Mouse (Mus musculus) lung, postnatal 0 days (tissue): ENCODE measurements around the gene Wipf1. TPM values are rescaled to one million over a fixed set of nuclear protein-coding genes. Genes with fewer than 3 reads are reported as not detected.

Experiments
- ATAC-seq: fragments of 200-750 bp; cut with Nextera tagmentation; 2 replicates; pipeline ENCODE4 v1.8.0; 2017; ENCODE audit warnings: moderate library complexity
- DNase-seq: peaks from one replicate; pipeline ENCODE4 v3.0.0-alpha.2; 2016; ENCODE audit warnings: low spot score
- H3K27ac ChIP-seq: fragments of 300-500 bp; sonication (generic); 2 replicates; pipeline ENCODE4 v1.5.1; 2014; ENCODE audit warnings: antibody characterized with exemption, mild to moderate bottlenecking, low read length, mixed read lengths
- H3K27me3 ChIP-seq: fragments of 300-500 bp; sonication (generic); replicated peaks from 2 replicates; pipeline ENCODE4 v1.6.1; 2014; ENCODE audit warnings: low read length, mixed read lengths; ENCODE audit not compliant: insufficient read depth
- H3K36me3 ChIP-seq: fragments of 300-500 bp; sonication (generic); 2 replicates; pipeline ENCODE4 v1.6.1; 2014; ENCODE audit warnings: low read length, mixed read lengths; ENCODE audit not compliant: insufficient read depth
- H3K4me1 ChIP-seq: fragments of 300-500 bp; sonication (generic); 2 replicates; pipeline ENCODE4 v1.6.1; 2014; ENCODE audit warnings: antibody characterized with exemption, low read depth, low read length, mixed read lengths; ENCODE audit not compliant: insufficient read depth
- H3K4me2 ChIP-seq: fragments of 300-500 bp; sonication (generic); replicated peaks from 2 replicates; pipeline ENCODE4 v1.6.1; 2014; ENCODE audit warnings: low read depth, mild to moderate bottlenecking, low read length, moderate library complexity, mixed read lengths
- H3K4me3 ChIP-seq: fragments of 300-500 bp; sonication (generic); 2 replicates; pipeline ENCODE4 v1.5.1; 2014; ENCODE audit warnings: low read depth, low read length
- H3K9ac ChIP-seq: fragments of 300-500 bp; sonication (generic); replicated peaks from 2 replicates; pipeline ENCODE4 v1.6.1; 2014; ENCODE audit warnings: low read depth, mild to moderate bottlenecking
- H3K9me3 ChIP-seq: fragments of 300-500 bp; sonication (generic); 2 replicates; pipeline ENCODE4 v1.6.1; 2016; ENCODE audit warnings: low read length, mixed read lengths
- CTCF ChIP-seq: IDR thresholded peaks from 2 replicates; pipeline ENCODE4 v1.5.1; 2016; ENCODE audit warnings: antibody characterized with exemption, mild to moderate bottlenecking
- EP300 ChIP-seq: IDR thresholded peaks from 2 replicates; pipeline ENCODE4 v1.6.1; 2016; ENCODE audit warnings: antibody characterized with exemption, mild to moderate bottlenecking, control low read depth
- WGBS: fragments of 180-500 bp; shearing (Covaris S2); extraction: QIAGEN DNeasy Blood & Tissue Kit; methylation state at CpG from one replicate; pipeline ENCODE4 v1.1.7; 2014; 5-methylcytosine and 5-hydroxymethylcytosine counted together
- polyA plus RNA-seq: library from polyadenylated mRNA; unstranded; fragments of >200 nt; fragmentation: Nextera tagmentation; extraction: Ambion mirVana; gene quantifications from 2 replicates; pipeline ENCODE4 v1.2.1, GENCODE M21; 2015

The Wipf1 gene
- polyA plus RNA-seq, 1 experiment from 2014 or later, result 9.5 TPM

DNA sequence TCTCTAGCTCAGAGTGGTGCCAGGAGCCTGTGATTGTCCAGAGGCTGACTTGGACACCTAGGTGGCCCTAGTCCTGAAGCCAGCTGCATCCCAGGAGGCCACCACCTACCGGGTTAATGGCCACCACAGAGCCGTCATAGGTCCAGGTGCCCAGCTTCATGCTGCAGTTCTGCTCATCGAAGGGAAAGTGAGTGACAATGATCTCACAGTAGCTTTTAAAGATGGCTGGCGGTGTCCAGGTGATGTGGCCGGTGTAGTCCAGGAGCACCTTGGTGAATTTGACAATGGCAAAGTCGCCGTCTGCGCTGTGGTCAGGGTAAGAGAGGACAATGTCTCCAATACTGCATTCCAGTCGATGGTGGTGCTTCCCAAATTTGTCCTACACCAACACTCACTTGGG, 41.8 kb upstream of the Wipf1 start:
- TF ChIP-seq CTCF (no peak), EP300 (no peak)
- no peak overlapping the region for H3K4me3 ChIP-seq

DNA sequence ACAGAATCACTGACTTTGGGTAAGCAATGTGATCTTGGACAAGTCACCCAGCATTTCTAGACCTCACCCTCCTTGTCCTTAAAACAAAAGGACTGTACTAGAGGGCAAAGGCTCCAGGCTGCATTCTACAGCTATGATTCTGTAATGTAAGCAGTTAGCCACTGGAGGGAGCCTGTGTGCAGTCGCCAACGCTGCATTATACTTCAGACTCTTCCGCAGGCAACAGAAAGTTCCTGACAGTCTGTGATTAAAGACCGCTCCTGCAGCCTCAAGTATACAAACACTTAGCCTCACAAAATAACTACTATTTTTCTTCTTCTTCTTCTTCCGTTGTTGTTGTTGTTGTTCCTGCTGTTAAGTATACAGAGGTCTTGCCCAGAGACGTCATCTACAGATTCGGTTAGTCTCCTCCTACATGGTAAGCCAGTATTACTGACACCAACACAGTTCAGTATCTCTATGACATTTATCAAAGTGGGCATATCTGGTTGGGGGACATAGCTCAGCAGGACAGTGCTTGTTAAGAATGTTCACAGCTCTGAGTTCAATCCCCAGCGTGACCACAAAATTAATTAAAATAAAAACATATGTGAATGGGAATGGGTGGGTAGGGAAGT, 37.6 kb upstream of the Wipf1 start:
- peak; percentile 72 for ATAC-seq
- no peak overlapping the region for H3K9ac ChIP-seq
- TF ChIP-seq CTCF, result peak; percentile 88
- TF ChIP-seq EP300, result no peak
- H3K4me2 ChIP-seq, result peak overlapping the region; percentile 39
- H3K4me1 ChIP-seq, result no peaks in the 10 kb centered on the region
- DNase-seq, result peak; percentile 86
- no peaks in the 10 kb centered on the region for H3K27me3 ChIP-seq
- WGBS, result 14% methylated on average over 8 of the region's 8 CpGs
- H3K36me3 ChIP-seq, result no peaks in the 10 kb centered on the region
- no peak overlapping the region for H3K27ac ChIP-seq
- H3K9me3 ChIP-seq, result no peaks in the 10 kb centered on the region
- peak overlapping the region; percentile 12; the same call in 1 of the 2 replicates for H3K4me3 ChIP-seq

More for the DNA sequence above, 41.8 kb upstream of the Wipf1 start:
- ATAC-seq, result no peak
- Histone ChIP-seq H3K4me1 (no peaks in the 10 kb centered on the region), H3K27me3 (no peaks in the 10 kb centered on the region), H3K27ac (no peak overlapping the region), H3K36me3 (no peaks in the 10 kb centered on the region), H3K9ac (no peak overlapping the region), H3K4me2 (no peak overlapping the region), H3K9me3 (no peaks in the 10 kb centered on the region)
- 87% methylated on average over 9 of the region's 9 CpGs for WGBS
- no peak for DNase-seq

DNA sequence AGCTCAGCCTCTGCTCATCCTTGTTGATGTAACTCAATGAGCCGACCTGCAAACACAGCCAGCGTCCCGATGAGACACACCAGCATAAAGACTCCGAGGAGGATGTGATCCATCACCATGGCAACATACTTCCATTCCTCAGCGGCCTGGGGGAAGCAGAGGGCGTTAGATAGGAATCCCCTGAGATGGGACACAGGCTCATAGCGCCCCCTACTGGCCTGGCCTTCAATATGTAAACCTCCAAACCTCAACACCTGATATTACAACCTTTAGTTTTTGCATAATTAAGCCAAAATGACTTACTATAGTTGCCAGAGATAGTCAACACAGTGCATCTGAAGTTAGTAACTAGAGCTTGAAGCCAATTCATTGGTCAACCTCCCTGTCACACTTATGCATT, 36.6 kb upstream of the Wipf1 start:
- DNase-seq, result peak; percentile 60
- WGBS, result 15% methylated on average over 7 of the region's 7 CpGs
- H3K9ac ChIP-seq, result no peak overlapping the region
- H3K36me3 ChIP-seq, result no peaks in the 10 kb centered on the region
- H3K4me3 ChIP-seq, result no peak overlapping the region
- no peak overlapping the region for H3K27ac ChIP-seq
- H3K4me2 ChIP-seq, result no peak overlapping the region
- no peaks in the 10 kb centered on the region for H3K27me3 ChIP-seq
- H3K9me3 ChIP-seq, result no peaks in the 10 kb centered on the region
- H3K4me1 ChIP-seq, result no peaks in the 10 kb centered on the region
- TF ChIP-seq CTCF, result peak; percentile 71
- TF ChIP-seq EP300, result no peak
- ATAC-seq, result 0 out of 2 replicates have a peak, but pooled peaks have one; percentile 5

DNA sequence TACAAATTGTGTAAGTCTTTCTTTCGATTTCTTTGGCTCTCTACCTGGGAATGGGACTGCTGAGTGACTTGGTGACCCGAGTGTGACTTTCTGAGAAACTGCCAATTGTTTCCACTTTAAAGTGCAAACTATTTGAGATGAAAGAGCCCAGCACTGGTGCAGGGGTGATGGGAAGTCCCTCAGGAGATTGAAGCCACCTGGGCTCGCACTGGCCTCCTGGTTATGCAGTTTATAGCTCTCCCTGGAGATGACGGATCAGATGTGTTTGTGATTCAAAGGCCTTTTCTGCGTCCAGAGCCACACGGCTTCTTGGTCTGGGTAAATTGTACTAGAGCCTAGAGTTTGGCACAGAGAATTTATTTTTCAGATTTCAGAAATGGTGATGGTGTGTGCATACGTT, 34.2 kb upstream of the Wipf1 start:
- no peak overlapping the region for H3K9ac ChIP-seq
- no peaks in the 10 kb centered on the region for H3K9me3 ChIP-seq
- H3K27ac ChIP-seq, result no peak overlapping the region; the same call in 1 of the 2 replicates
- WGBS, result 51% methylated on average over 7 of the region's 7 CpGs
- H3K36me3 ChIP-seq, result no peaks in the 10 kb centered on the region
- DNase-seq (peak; percentile 22), ATAC-seq (no peak)
- no peaks in the 10 kb centered on the region for H3K4me1 ChIP-seq
- H3K4me3 ChIP-seq, result no peak overlapping the region
- no peaks in the 10 kb centered on the region for H3K27me3 ChIP-seq
- TF ChIP-seq CTCF, result no peak
- TF ChIP-seq EP300, result no peak
- no peak overlapping the region for H3K4me2 ChIP-seq

- no peak for TF ChIP-seq EP300
- TF ChIP-seq CTCF, result no peak
- DNase-seq (peak; percentile 32), ATAC-seq (no peak)
- 65% methylated on average over 9 of the region's 9 CpGs for WGBS
- H3K27me3 ChIP-seq, result no peaks in the 10 kb centered on the region
- no peak overlapping the region for H3K27ac ChIP-seq
- no peak overlapping the region for H3K4me3 ChIP-seq
- H3K4me2 ChIP-seq, result no peak overlapping the region
- H3K36me3 ChIP-seq, result no peaks in the 10 kb centered on the region
- no peaks in the 10 kb centered on the region for H3K4me1 ChIP-seq
- no peaks in the 10 kb centered on the region for H3K9me3 ChIP-seq
- no peak overlapping the region for H3K9ac ChIP-seq
Observed at GRCm38 (mm10) chr2:73562656-73563055, 33.1 kb upstream of the Wipf1 start.

- 10% methylated on average over 8 of the region's 8 CpGs for WGBS
- no peak overlapping the region for H3K27ac ChIP-seq
- no peaks in the 10 kb centered on the region for H3K9me3 ChIP-seq
- peak overlapping the region; percentile 56 for H3K4me2 ChIP-seq
- DNase-seq (peak; percentile 75), ATAC-seq (peak; percentile 43; the same call in 1 of the 2 replicates)
- TF ChIP-seq CTCF, result peak; percentile 74
- TF ChIP-seq EP300, result no peak
- H3K9ac ChIP-seq, result no peak overlapping the region
- H3K4me3 ChIP-seq, result no peak overlapping the region
- no peaks in the 10 kb centered on the region for H3K4me1 ChIP-seq
- no peaks in the 10 kb centered on the region for H3K27me3 ChIP-seq
- no peaks in the 10 kb centered on the region for H3K36me3 ChIP-seq
Observed at GRCm38 (mm10) chr2:73561665-73562063, 32.1 kb upstream of the Wipf1 start.
